ENCODE assay signal across 18 mouse cellular contexts in the genomic region with DNA sequence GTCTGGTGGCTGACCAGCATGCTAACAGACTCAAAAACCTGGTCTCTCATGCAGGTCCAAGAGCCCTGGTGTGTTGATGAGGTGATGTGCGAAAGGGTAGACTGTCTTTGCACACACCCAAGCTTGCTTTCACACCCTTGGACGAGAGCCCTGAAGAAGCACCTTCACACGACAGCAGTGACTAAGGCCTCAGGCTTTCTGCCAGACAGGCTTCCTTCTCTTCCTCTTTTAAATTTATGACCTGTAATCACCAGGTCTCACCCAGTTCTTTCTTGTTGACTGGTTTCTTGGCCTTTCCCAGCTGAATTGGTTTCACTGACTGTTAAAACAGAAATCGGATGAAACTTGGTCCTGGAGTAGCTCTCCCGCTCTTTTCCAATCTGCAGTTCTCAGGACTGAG.
DNase-seq lines count a peak whose midpoint lies in the region; ATAC-seq and TF ChIP-seq lines count a peak whose summit lies in the region.
"Had no signal": no experiment of that assay in that cellular context is flagged by ENCODE, and none has a peak within 500 bp of the region (broad histone marks: within the 10 kb centered on the region; RNA-seq: fewer than 3 reads in every experiment).

No protein-coding gene starts in this region.

- H3K36me3 ChIP-seq in kidney, embryonic 15.5 days: no peaks in the 10 kb centered on the region
- no peaks in the 10 kb centered on the region for H3K36me3 ChIP-seq in heart, adult 2 months (ENCODE audit: control insufficient read depth, insufficient read depth, low read length)
- H3K36me3 ChIP-seq: hindbrain, embryonic 12.5 days; neural tube, embryonic 15.5 days had no signal

- no peak overlapping the region for H3K4me3 ChIP-seq in kidney, embryonic 15.5 days (replicated peaks)
- no peak overlapping the region for H3K4me3 ChIP-seq in heart, adult 2 months
- H3K4me3 ChIP-seq: erythroblast, embryonic 14.5 days; hindbrain, embryonic 12.5 days; layer of hippocampus, adult 2 months; neural tube, embryonic 15.5 days had no signal

- no peaks in the 10 kb centered on the region for H3K9me3 ChIP-seq in kidney, embryonic 15.5 days (replicated peaks)
- H3K9me3 ChIP-seq: hindbrain, embryonic 12.5 days; neural tube, embryonic 15.5 days had no signal

- H3K27me3 ChIP-seq in kidney, embryonic 15.5 days: no peaks in the 10 kb centered on the region
- no peaks in the 10 kb centered on the region for H3K27me3 ChIP-seq in heart, adult 2 months (ENCODE audit: control insufficient read depth, insufficient read depth, low read length)
- H3K27me3 ChIP-seq: hindbrain, embryonic 12.5 days; neural tube, embryonic 15.5 days had no signal

- WGBS in kidney, embryonic 15.5 days: 36% methylated on average over 5 of the region's 5 CpGs
- WGBS in heart, adult 2 months: 82% methylated on average over 5 of the region's 5 CpGs

- peak; percentile 21 for DNase-seq in urinary bladder, postnatal 14 days (ENCODE audit: low spot score)
- no peak for DNase-seq in urinary bladder, postnatal 10 days (ENCODE audit: low spot score)
- no peak for DNase-seq in heart, adult 2 months
- DNase-seq in lung, postnatal 14 days: no peak
- DNase-seq: cerebellum, adult 9-10 months; gastrocnemius, postnatal 25 days; liver; lung, adult 2 months; right cerebral cortex, postnatal 25 days; thymus, postnatal 14 days had no signal

- 0 out of 2 replicates have a peak overlapping the region, but pooled peaks have one; percentile 22 for H3K27ac ChIP-seq in kidney, embryonic 15.5 days
- no peak overlapping the region for H3K27ac ChIP-seq in heart, adult 2 months
- H3K27ac ChIP-seq: hindbrain, embryonic 12.5 days; layer of hippocampus, adult 2 months; neural tube, embryonic 15.5 days had no signal

- no peaks in the 10 kb centered on the region for H3K79me2 ChIP-seq in heart, adult 2 months (replicated peaks; ENCODE audit: control insufficient read depth, insufficient read depth, low read length)

- H3K4me2 ChIP-seq in kidney, embryonic 15.5 days: no peak overlapping the region
- H3K4me2 ChIP-seq: hindbrain, embryonic 12.5 days; neural tube, embryonic 15.5 days had no signal

- 0 out of 2 replicates have a peak, but pooled peaks cover 3% of the 10 kb centered on the region for H3K4me1 ChIP-seq in kidney, embryonic 15.5 days
- H3K4me1 ChIP-seq in heart, adult 2 months (ENCODE audit: control insufficient read depth, insufficient read depth, low read length): no peaks in the 10 kb centered on the region
- H3K4me1 ChIP-seq: neural tube, embryonic 15.5 days had no signal

- H3K9ac ChIP-seq in kidney, embryonic 15.5 days: no peak overlapping the region
- no peak overlapping the region for H3K9ac ChIP-seq in heart, adult 2 months (ENCODE audit: low read depth, low read length)
- H3K9ac ChIP-seq: hindbrain, embryonic 12.5 days; neural tube, embryonic 15.5 days had no signal

- no peak for TF ChIP-seq POLR2A in heart, adult 2 months (IDR thresholded peaks at IDR 0.05; ENCODE audit: insufficient read depth, low read depth, low read length)

- ATAC-seq in common myeloid progenitor, adult 5-6 weeks (replicated peaks; ENCODE audit: low read depth, poor library complexity, severe bottlenecking): peak; percentile 72
- ATAC-seq in kidney, embryonic 15.5 days (replicated peaks; ENCODE audit: low FRiP score): no peak
- peak; percentile 30; the same call in 1 of the 2 replicates for ATAC-seq in neutrophil, adult 5-6 weeks (ENCODE audit: extremely low read depth, insufficient number of reproducible peaks, low FRiP score, poor library complexity, severe bottlenecking)
- ATAC-seq in erythroid progenitor cell, adult 5-6 weeks (replicated peaks; ENCODE audit: low FRiP score, poor library complexity, severe bottlenecking): no peak

- intact Hi-C loops in heart, adult 2 months (cut with DNase I): no loop called here

- TF ChIP-seq EP300 in heart, adult 2 months (IDR thresholded peaks at IDR 0.05; ENCODE audit: insufficient read depth, low read depth, low read length): no peak

- no peak for TF ChIP-seq CTCF in heart, adult 2 months (IDR thresholded peaks at IDR 0.05)

Comparison
In these comparisons a context has a peak if more than half of its experiments do, and no peak if none do; other contexts are left out.
1. ATAC-seq: peak in common myeloid progenitor, adult 5-6 weeks (single experiment) and neutrophil, adult 5-6 weeks (single experiment); none in kidney, embryonic 15.5 days (single experiment) and erythroid progenitor cell, adult 5-6 weeks (single experiment).